Comparison of ENCODE assay signal across 8 mouse cellular contexts in the genomic region with DNA sequence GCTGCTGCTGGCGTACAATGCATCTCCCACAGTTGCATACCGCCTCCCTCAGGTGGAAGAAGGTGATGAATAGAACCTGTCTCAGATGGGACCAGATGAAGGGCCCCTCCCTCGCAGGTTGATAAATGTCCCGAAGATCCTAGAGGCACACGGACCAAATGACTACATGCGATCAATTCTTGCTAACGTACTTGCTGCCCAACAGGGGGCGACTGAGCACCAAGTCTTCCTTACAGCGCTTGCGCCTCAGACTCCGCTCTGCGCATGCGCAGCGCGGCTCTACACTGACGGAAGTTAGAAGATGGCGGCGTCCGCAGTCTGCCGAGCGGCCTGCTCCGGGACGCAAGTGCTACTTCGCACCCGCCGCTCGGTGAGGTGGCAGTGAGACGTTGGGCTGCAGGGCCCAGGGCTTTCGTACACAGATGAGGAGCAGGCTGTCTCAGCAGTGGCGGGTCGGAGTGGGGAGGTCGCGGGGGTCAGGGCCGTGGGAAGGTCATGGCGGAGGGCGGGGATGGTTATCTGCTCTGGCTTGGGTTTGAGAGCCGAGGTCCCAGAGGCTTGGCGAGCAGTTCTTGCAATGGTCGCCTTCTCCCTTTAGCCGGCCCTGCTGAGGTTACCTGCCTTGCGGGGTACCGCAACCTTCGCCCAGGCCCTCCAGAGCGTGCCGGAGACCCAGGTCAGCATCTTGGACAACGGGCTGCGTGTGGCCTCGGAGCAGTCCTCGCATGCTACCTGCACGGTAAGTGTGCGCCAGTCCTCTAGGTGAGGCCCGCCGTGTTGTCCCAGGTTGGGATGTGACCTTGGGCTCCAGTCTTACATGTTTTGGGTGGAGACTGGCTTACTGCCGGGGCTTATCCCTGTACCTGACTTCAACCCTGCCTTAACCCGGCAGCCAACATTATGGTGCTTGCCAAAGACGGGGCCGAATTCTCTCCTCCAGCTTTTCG. TPM values are rescaled to one million over a fixed set of nuclear protein-coding genes. Genes with fewer than 3 reads are reported as not detected.
DNase-seq lines count a peak whose midpoint lies in the region; ATAC-seq lines count a peak whose summit lies in the region.

A gene (plus strand): TSS at position 216 of the 947 bp plus-strand sequence.

- 1% methylated on average over 57 of the region's 58 CpGs for WGBS in hindbrain, embryonic 12.5 days

- H3K9me3 ChIP-seq in hindbrain, embryonic 12.5 days (replicated peaks), result no peaks in the 10 kb centered on the region

- no peaks in the 10 kb centered on the region for H3K27me3 ChIP-seq in hindbrain, embryonic 12.5 days

- peak within 1 kb of the TSS; percentile 94 for H3K4me3 ChIP-seq in hindbrain, embryonic 12.5 days

- H3K4me1 ChIP-seq in hindbrain, embryonic 12.5 days, result peaks cover 7% of the 10 kb centered on the region

- peak; percentile 99 for DNase-seq in NIH3T3 (ENCODE audit: low read depth)
- DNase-seq in cerebellum, postnatal 10 days, result peak; percentile 98 to 99
- DNase-seq in frontal cortex, postnatal 10 days (ENCODE audit: low spot score in 2 of 2), result peak; percentile 92 to 96
- peak; percentile 96 for DNase-seq in layer of hippocampus, postnatal 14 days (ENCODE audit: low spot score in 2 of 2)
- DNase-seq in lung, postnatal 14 days, result peak; percentile 97
- DNase-seq in retina, adult 2 months (ENCODE audit: low read depth, low spot score), result peak; percentile 98
- peak; percentile 92 to 94 for DNase-seq in thymus, postnatal 36 days

- H3K36me3 ChIP-seq in hindbrain, embryonic 12.5 days, result peaks cover 29% of the 10 kb centered on the region

- H3K9ac ChIP-seq in hindbrain, embryonic 12.5 days, result peak within 1 kb of the TSS; percentile 93

- H3K27ac ChIP-seq in hindbrain, embryonic 12.5 days, result peak within 1 kb of the TSS; percentile 64; the same call in 1 of the 2 replicates

- H3K4me2 ChIP-seq in hindbrain, embryonic 12.5 days (replicated peaks), result peak within 1 kb of the TSS; percentile 90

- ATAC-seq in hindbrain, embryonic 12.5 days (ENCODE audit: low FRiP score), result peak; percentile 90

RNA-seq across cellular contexts. Expression of the gene that starts here (rescaled TPM):
- polyA plus RNA-seq in hindbrain, embryonic 12.5 days (2016; fragmentation: Nextera tagmentation; extraction: Ambion mirVana), result 346 and 367 TPM in 2 replicates
- 100 to 1,000 TPM; 388 to 394 TPM for total RNA-seq in layer of hippocampus, postnatal 14 days (2021)

Comparison
In these comparisons a context has a peak if more than half of its experiments do, and no peak if none do; other contexts are left out.
1. Peak in every context shown above with its lines: DNase-seq, ATAC-seq, H3K4me3 ChIP-seq and H3K27ac ChIP-seq.